Mouse (Mus musculus) midbrain, embryonic 11.5 days (tissue): Measurements from ENCODE around the gene Lingo3. TPM values are rescaled to one million over a fixed set of nuclear protein-coding genes. Genes with fewer than 3 reads are reported as not detected.
"Not testable (repeated sequence)": the region's sequence is repeated elsewhere in the genome, so short reads cannot be mapped to it uniquely, and the experiment has no call there.

Source experiments
- ATAC-seq: fragments of 200-750 bp; cut with Nextera tagmentation; 2 replicates; pipeline ENCODE4 v1.8.0; 2017; ENCODE audit warnings: moderate TSS enrichment, moderate library complexity; ENCODE audit not compliant: low FRiP score
- DNase-seq: peaks from one replicate; pipeline ENCODE4 v3.0.0; 2015; ENCODE audit warnings: low spot score; ENCODE audit errors: missing footprints
- H3K27ac ChIP-seq: fragments of 300-500 bp; sonication (generic); 2 replicates; pipeline ENCODE4 v1.5.1; 2014; ENCODE audit warnings: low read depth, low read length
- H3K27me3 ChIP-seq: fragments of 300-500 bp; sonication (generic); 2 replicates; pipeline ENCODE4 v1.6.1; 2014; ENCODE audit warnings: mild to moderate bottlenecking, low read length, moderate library complexity, mixed read lengths; ENCODE audit not compliant: control insufficient read depth, insufficient read depth
- H3K36me3 ChIP-seq: fragments of 300-500 bp; sonication (generic); 2 replicates; pipeline ENCODE4 v1.6.1; 2014; ENCODE audit warnings: mild to moderate bottlenecking, low read length, moderate library complexity, mixed read lengths; ENCODE audit not compliant: control insufficient read depth, insufficient read depth
- H3K4me1 ChIP-seq: fragments of 300-500 bp; sonication (generic); 2 replicates; pipeline ENCODE4 v1.6.1; 2014; ENCODE audit warnings: low read length; ENCODE audit not compliant: control insufficient read depth, insufficient read depth
- H3K4me2 ChIP-seq: fragments of 300-500 bp; sonication (generic); 2 replicates; pipeline ENCODE4 v1.6.1; 2014; ENCODE audit warnings: mild to moderate bottlenecking, moderate library complexity
- H3K4me3 ChIP-seq: fragments of 300-500 bp; sonication (generic); 2 replicates; pipeline ENCODE4 v1.5.1; 2014; ENCODE audit warnings: low read depth, low read length
- H3K9ac ChIP-seq: fragments of 300-500 bp; sonication (generic); 2 replicates; pipeline ENCODE4 v1.6.1; 2014; ENCODE audit warnings: low read length
- H3K9me3 ChIP-seq: fragments of 300-500 bp; sonication (generic); 2 replicates; pipeline ENCODE4 v1.6.1; 2016; ENCODE audit warnings: low read length; ENCODE audit not compliant: control insufficient read depth
- WGBS: fragments of 180-500 bp; shearing (Covaris S2); extraction: QIAGEN DNeasy Blood & Tissue Kit; methylation state at CpG from one replicate; pipeline ENCODE4 v1.1.7; 2014; 5-methylcytosine and 5-hydroxymethylcytosine counted together
- polyA plus RNA-seq: library from polyadenylated mRNA; unstranded; fragments of >200 nt; fragmentation: Nextera tagmentation; extraction: Ambion mirVana; gene quantifications from 2 replicates; pipeline ENCODE4 v1.2.1, GENCODE M21; 2014

Lingo3 gene
- polyA plus RNA-seq, 1 experiment from 2014 or later: 0.55 TPM

- Histone ChIP-seq H3K4me3 (no peak overlapping the region), H3K27ac (no peak overlapping the region), H3K27me3 (no peaks in the 10 kb centered on the region), H3K36me3 (no peaks in the 10 kb centered on the region), H3K9ac (no peak overlapping the region), H3K4me2 (no peak overlapping the region), H3K4me1 (no peaks in the 10 kb centered on the region), H3K9me3 (no peaks in the 10 kb centered on the region)
- 55% methylated on average over 3 of the region's 3 CpGs for WGBS
- ATAC-seq: no peak
- DNase-seq: no peak
Measured at GRCm38 (mm10) chr10:80819406-80819805, 24.4 kb downstream of the Lingo3 start.

GRCm38 (mm10) chr10:80818599-80819281 lies 25.1 kb downstream of the Lingo3 start:
- DNase-seq (no peak), ATAC-seq (no peak)
- 60% methylated on average over 6 of the region's 6 CpGs for WGBS
- Histone ChIP-seq H3K27ac (no peak overlapping the region), H3K36me3 (no peaks in the 10 kb centered on the region), H3K4me2 (no peak overlapping the region), H3K9me3 (no peaks in the 10 kb centered on the region), H3K4me1 (no peaks in the 10 kb centered on the region), H3K9ac (no peak overlapping the region), H3K27me3 (no peaks in the 10 kb centered on the region), H3K4me3 (no peak overlapping the region)

- not testable (repeated sequence) for ATAC-seq, DNase-seq, H3K27ac ChIP-seq, H3K4me3 ChIP-seq, H3K9me3 ChIP-seq, H3K9ac ChIP-seq, H3K27me3 ChIP-seq, H3K4me2 ChIP-seq, H3K4me1 ChIP-seq, H3K36me3 ChIP-seq
- 83% methylated on average over 7 of the region's 7 CpGs for WGBS
Measured at GRCm38 (mm10) chr10:80817955-80818354, 25.9 kb downstream of the Lingo3 start.

GRCm38 (mm10) chr10:80817164-80817563 lies 26.7 kb downstream of the Lingo3 start:
- H3K27ac ChIP-seq: no peak overlapping the region
- 70% methylated on average over 2 of the region's 2 CpGs for WGBS
- no peak overlapping the region for H3K4me2 ChIP-seq
- H3K4me3 ChIP-seq: no peak overlapping the region
- H3K9ac ChIP-seq: no peak overlapping the region
- no peaks in the 10 kb centered on the region for H3K9me3 ChIP-seq
- ATAC-seq (no peak), DNase-seq (no peak)
- no peaks in the 10 kb centered on the region for H3K4me1 ChIP-seq
- no peaks in the 10 kb centered on the region for H3K27me3 ChIP-seq
- no peaks in the 10 kb centered on the region for H3K36me3 ChIP-seq

GRCm38 (mm10) chr10:80816303-80816702 lies 27.5 kb downstream of the Lingo3 start:
- not testable (repeated sequence) for H3K9me3 ChIP-seq, DNase-seq, ATAC-seq, H3K4me3 ChIP-seq, H3K9ac ChIP-seq, H3K27ac ChIP-seq, H3K36me3 ChIP-seq, H3K4me1 ChIP-seq, H3K27me3 ChIP-seq, H3K4me2 ChIP-seq
- 78% methylated on average over 3 of the region's 3 CpGs for WGBS

GRCm38 (mm10) chr10:80814800-80815199 lies 29.0 kb downstream of the Lingo3 start:
- ATAC-seq (no peak), DNase-seq (no peak)
- Histone ChIP-seq H3K27me3 (peaks cover 5% of the 10 kb centered on the region; the same call in 1 of the 2 replicates), H3K36me3 (no peaks in the 10 kb centered on the region), H3K9ac (no peak overlapping the region), H3K27ac (no peak overlapping the region), H3K9me3 (no peaks in the 10 kb centered on the region), H3K4me2 (no peak overlapping the region), H3K4me1 (no peaks in the 10 kb centered on the region), H3K4me3 (no peak overlapping the region)
- 73% methylated on average over 7 of the region's 7 CpGs for WGBS

- WGBS: 79% methylated on average over 4 of the region's 4 CpGs
- Histone ChIP-seq H3K27ac (no peak within 1 kb of the TSS), H3K9ac (no peak within 1 kb of the TSS), H3K4me2 (no peak within 1 kb of the TSS), H3K4me1 (peaks cover 7% of the 10 kb centered on the region), H3K9me3 (no peaks in the 10 kb centered on the region), H3K36me3 (no peaks in the 10 kb centered on the region), H3K27me3 (peaks cover 16% of the 10 kb centered on the region), H3K4me3 (no peak within 1 kb of the TSS)
- ATAC-seq: no peak
- no peak for DNase-seq
Measured at GRCm38 (mm10) chr10:80813366-80813765, 30.5 kb downstream of the Lingo3 start, which contains the start of gene Jsrp1. Gene Jsrp1, minus strand, starts transcription at chr10:80813498.

GRCm38 (mm10) chr10:80812391-80813041 lies 31.3 kb downstream of the Lingo3 start:
- H3K36me3 ChIP-seq: no peaks in the 10 kb centered on the region
- H3K9ac ChIP-seq: no peak overlapping the region
- H3K4me1 ChIP-seq: peaks cover 15% of the 10 kb centered on the region
- H3K27me3 ChIP-seq: peaks cover 23% of the 10 kb centered on the region
- H3K4me2 ChIP-seq: no peak overlapping the region
- WGBS: 69% methylated on average over 5 of the region's 5 CpGs
- ATAC-seq: no peak
- H3K4me3 ChIP-seq: no peak overlapping the region
- H3K9me3 ChIP-seq: no peaks in the 10 kb centered on the region
- no peak overlapping the region for H3K27ac ChIP-seq
- DNase-seq: no peak

GRCm38 (mm10) chr10:80810084-80810483 lies 33.8 kb downstream of the Lingo3 start:
- no peak overlapping the region for H3K4me3 ChIP-seq
- H3K27me3 ChIP-seq: peaks cover 30% of the 10 kb centered on the region

More at GRCm38 (mm10) chr10:80810084-80810483, 33.8 kb downstream of the Lingo3 start:
- H3K9me3 ChIP-seq: no peaks in the 10 kb centered on the region
- H3K4me2 ChIP-seq: no peak overlapping the region
- no peaks in the 10 kb centered on the region for H3K36me3 ChIP-seq
- H3K9ac ChIP-seq: no peak overlapping the region
- peaks cover 25% of the 10 kb centered on the region for H3K4me1 ChIP-seq
- ATAC-seq: no peak
- no peak for DNase-seq
- no peak overlapping the region for H3K27ac ChIP-seq
- WGBS: 8% methylated on average over 20 of the region's 20 CpGs
